Mouse (Mus musculus): ENCODE results near the gene Stim1. TPM values are rescaled to one million over a fixed set of nuclear protein-coding genes. Genes with fewer than 3 reads are reported as not detected.

Stim1 gene
- polyA plus RNA-seq, 1 experiment from 2014 or later, result 23.3 TPM

DNA sequence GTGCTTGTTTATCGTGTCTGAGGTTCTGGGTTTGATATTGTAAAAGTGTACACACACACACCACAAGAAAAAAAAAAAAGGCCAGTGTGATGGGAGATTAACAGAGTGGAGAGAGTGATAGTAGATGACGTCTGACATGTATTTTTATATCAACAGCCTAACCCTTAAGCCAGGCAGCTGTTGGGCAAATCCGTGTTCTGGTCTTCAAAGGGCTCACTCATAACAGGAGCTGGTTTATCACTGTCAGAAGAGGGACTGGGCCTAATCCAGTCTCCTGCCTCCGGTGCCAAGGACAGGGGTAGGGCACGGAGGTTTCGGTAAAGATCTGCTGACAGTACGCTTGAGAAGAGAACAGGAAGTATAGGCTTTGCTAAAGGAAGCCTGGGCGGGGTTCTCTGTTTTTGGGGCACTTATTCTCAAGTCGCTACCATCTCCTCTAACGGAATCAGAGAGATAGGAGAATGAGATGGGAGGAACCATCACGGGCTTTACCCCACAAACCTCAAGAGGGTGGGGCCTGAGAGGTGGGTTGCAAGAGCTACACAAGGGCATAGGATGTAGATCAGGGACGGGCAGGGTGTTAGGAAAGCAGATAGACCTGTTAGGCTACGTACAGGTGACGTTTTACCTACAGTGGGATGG lies 1.1 kb upstream of the Stim1 start:
- H3K9ac ChIP-seq (ENCODE audit: low read depth, low read length), result peak overlapping the region; percentile 46
- H3K4me1 ChIP-seq (replicated peaks; ENCODE audit: control insufficient read depth, insufficient read depth, low read length), result peaks cover 30% of the 10 kb centered on the region
- peak overlapping the region; percentile 68 for H3K27ac ChIP-seq (ENCODE audit: low read depth, low read length)
- 25% methylated on average over 14 of the region's 14 CpGs for WGBS
- peak overlapping the region; percentile 81 for H3K4me3 ChIP-seq (ENCODE audit: low read depth, low read length)
- peak overlapping the region; percentile 96 for H3K4me2 ChIP-seq
- no peaks in the 10 kb centered on the region for H3K36me3 ChIP-seq (ENCODE audit: control insufficient read depth, insufficient read depth, low read length)
- H3K27me3 ChIP-seq (replicated peaks; ENCODE audit: control insufficient read depth, insufficient read depth, low read length), result no peaks in the 10 kb centered on the region
- peak; percentile 32 for ATAC-seq (replicated peaks; ENCODE audit: low FRiP score)
- DNase-seq (ENCODE audit: low spot score), result peak; percentile 55
- H3K9me3 ChIP-seq (ENCODE audit: control insufficient read depth, low read length), result no peaks in the 10 kb centered on the region

DNA sequence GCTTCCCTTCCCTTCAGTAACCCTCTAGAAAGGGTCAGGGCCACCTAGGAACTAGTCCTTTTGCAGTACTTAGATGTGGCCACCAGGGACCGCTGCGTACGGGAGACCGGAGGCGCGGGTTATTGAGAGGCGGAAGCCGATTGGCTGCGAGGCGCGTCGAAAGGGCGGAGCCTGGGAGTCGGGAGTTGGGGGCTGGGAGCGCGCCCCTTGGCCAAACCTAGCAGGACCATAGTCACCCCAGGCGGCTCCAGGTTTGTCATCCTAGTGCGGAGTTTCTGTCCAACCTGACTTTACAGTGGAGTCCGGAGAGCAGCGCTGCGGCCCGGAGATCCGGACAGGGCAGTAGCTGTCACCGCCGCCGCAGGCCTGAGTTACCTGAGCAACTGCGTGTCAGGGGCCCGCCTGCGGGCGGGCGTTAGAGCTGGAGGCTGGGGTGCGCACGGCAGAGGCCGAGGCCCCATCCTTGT lies 460 bp upstream of the Stim1 start:
- Histone ChIP-seq H3K4me2 (peak overlapping the region; percentile 96), H3K9ac (ENCODE audit: low read depth, low read length) (peak overlapping the region; percentile 86), H3K4me1 (replicated peaks; ENCODE audit: control insufficient read depth, insufficient read depth, low read length) (peaks cover 32% of the 10 kb centered on the region), H3K4me3 (ENCODE audit: low read depth, low read length) (peak overlapping the region; percentile 81), H3K27ac (ENCODE audit: low read depth, low read length) (peak overlapping the region; percentile 68), H3K36me3 (ENCODE audit: control insufficient read depth, insufficient read depth, low read length) (no peaks in the 10 kb centered on the region), H3K9me3 (ENCODE audit: control insufficient read depth, low read length) (no peaks in the 10 kb centered on the region), H3K27me3 (replicated peaks; ENCODE audit: control insufficient read depth, insufficient read depth, low read length) (no peaks in the 10 kb centered on the region)
- WGBS, result under 1% methylated on average over 34 of the region's 34 CpGs
- ATAC-seq (replicated peaks; ENCODE audit: low FRiP score) (peak; percentile 84), DNase-seq (ENCODE audit: low spot score) (peak; percentile 93)

DNA sequence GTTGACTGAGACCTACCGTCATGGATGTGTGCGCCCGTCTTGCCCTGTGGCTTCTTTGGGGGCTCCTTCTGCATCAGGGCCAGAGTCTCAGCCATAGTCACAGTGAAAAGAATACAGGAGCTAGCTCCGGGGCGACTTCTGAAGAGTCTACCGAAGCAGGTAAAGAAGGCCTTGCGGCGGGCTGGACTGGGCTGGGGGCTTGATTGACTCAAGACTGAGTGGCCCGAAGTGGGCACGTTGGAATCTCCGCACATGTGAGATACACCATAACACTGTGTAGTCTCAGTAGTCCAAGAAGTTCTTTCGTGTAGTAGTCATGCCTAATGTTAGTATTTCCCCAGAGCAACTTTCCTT lies 766 bp downstream of the Stim1 start:
- ATAC-seq (replicated peaks; ENCODE audit: low FRiP score) (no peak), DNase-seq (ENCODE audit: low spot score) (no peak)
- 6% methylated on average over 12 of the region's 12 CpGs for WGBS
- Histone ChIP-seq H3K4me2 (peak overlapping the region; percentile 96), H3K4me3 (ENCODE audit: low read depth, low read length) (peak overlapping the region; percentile 81), H3K9me3 (ENCODE audit: control insufficient read depth, low read length) (no peaks in the 10 kb centered on the region), H3K27ac (ENCODE audit: low read depth, low read length) (peak overlapping the region; percentile 68), H3K9ac (ENCODE audit: low read depth, low read length) (peak overlapping the region; percentile 86), H3K27me3 (replicated peaks; ENCODE audit: control insufficient read depth, insufficient read depth, low read length) (no peaks in the 10 kb centered on the region), H3K4me1 (replicated peaks; ENCODE audit: control insufficient read depth, insufficient read depth, low read length) (peaks cover 36% of the 10 kb centered on the region), H3K36me3 (ENCODE audit: control insufficient read depth, insufficient read depth, low read length) (no peaks in the 10 kb centered on the region)

DNA sequence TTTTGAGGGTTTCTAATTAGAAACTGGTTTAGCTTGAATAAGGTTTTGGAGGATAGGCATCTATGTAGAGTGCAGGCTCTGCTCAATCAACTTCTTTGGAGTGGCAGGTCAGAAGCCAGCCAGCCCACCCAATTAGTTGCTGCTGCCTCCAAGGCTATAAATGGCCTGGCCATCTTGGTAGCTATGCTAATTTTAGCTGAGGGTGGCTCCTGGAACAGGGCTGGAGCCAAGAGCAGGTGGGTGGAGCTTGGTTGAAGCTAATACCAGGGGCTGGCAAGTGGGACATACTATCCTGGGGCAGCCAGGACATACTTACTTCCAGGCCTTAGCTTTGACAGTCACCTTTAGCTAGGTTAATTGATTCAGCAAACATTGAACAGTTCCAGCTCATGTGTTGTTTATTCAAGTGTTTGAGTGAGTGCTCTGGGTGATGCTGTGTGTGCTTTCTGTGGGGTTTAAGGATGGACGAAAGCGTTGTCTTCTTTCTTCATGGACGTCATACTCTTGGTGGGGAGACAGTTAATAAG lies 4.9 kb downstream of the Stim1 start:
- Histone ChIP-seq H3K36me3 (ENCODE audit: control insufficient read depth, insufficient read depth, low read length) (no peaks in the 10 kb centered on the region), H3K4me1 (replicated peaks; ENCODE audit: control insufficient read depth, insufficient read depth, low read length) (peaks cover 25% of the 10 kb centered on the region), H3K4me2 (no peak overlapping the region), H3K27me3 (replicated peaks; ENCODE audit: control insufficient read depth, insufficient read depth, low read length) (no peaks in the 10 kb centered on the region), H3K9ac (ENCODE audit: low read depth, low read length) (no peak overlapping the region), H3K27ac (ENCODE audit: low read depth, low read length) (no peak overlapping the region), H3K4me3 (ENCODE audit: low read depth, low read length) (no peak overlapping the region), H3K9me3 (ENCODE audit: control insufficient read depth, low read length) (no peaks in the 10 kb centered on the region)
- ATAC-seq (replicated peaks; ENCODE audit: low FRiP score), result no peak
- no peak for DNase-seq (ENCODE audit: low spot score)
- WGBS, result 72% methylated on average over 3 of the region's 3 CpGs

DNA sequence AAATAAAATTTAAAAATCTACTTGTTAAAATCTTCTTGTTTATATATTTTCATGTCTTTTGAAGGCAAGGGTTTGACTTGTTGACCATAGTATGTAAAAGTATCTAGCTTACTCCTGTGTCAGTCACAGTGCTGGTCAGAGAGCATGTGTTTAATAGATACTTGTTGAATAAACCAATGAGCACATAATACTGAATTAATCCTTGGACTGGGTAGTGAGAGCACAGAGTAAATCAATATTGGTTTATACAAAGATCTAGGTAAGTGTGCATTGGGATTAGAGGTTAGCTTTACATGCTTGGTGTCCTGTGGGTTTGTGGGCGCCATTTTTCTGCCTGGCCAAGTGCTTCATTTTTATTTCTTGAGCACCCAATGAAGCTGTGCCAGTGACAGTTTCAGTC lies 13.8 kb downstream of the Stim1 start:
- Histone ChIP-seq H3K27me3 (replicated peaks; ENCODE audit: control insufficient read depth, insufficient read depth, low read length) (no peaks in the 10 kb centered on the region), H3K4me1 (replicated peaks; ENCODE audit: control insufficient read depth, insufficient read depth, low read length) (no peaks in the 10 kb centered on the region), H3K4me2 (no peak overlapping the region), H3K9me3 (ENCODE audit: control insufficient read depth, low read length) (no peaks in the 10 kb centered on the region), H3K27ac (ENCODE audit: low read depth, low read length) (no peak overlapping the region), H3K9ac (ENCODE audit: low read depth, low read length) (no peak overlapping the region), H3K4me3 (ENCODE audit: low read depth, low read length) (no peak overlapping the region), H3K36me3 (ENCODE audit: control insufficient read depth, insufficient read depth, low read length) (no peaks in the 10 kb centered on the region)
- WGBS, result 82% methylated on average over 1 of the region's 1 CpGs
- DNase-seq (ENCODE audit: low spot score) (no peak), ATAC-seq (replicated peaks; ENCODE audit: low FRiP score) (no peak)

DNA sequence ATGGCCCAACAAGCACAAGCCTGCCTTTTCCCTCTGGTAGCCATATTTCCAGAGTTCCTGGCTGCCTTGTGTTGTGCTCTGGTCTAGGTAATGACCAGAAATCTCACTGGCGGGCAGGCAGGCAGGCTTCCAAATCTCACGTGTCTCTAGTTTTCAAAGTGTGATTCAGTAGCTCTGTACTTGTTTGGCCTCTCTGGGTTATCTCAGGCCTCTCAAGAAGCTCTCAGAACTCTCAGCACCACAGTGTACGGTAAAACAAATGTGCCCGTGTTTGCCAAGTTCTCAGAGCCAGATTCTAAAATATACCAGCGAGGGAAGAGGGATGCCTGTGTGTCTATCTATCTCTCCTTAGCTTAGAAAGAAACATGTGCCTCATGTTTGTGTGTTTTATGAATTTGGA lies 14.7 kb downstream of the Stim1 start:
- H3K9me3 ChIP-seq (ENCODE audit: control insufficient read depth, low read length), result no peaks in the 10 kb centered on the region
- H3K4me3 ChIP-seq (ENCODE audit: low read depth, low read length), result no peak overlapping the region
- H3K27me3 ChIP-seq (replicated peaks; ENCODE audit: control insufficient read depth, insufficient read depth, low read length), result no peaks in the 10 kb centered on the region
- DNase-seq (ENCODE audit: low spot score) (no peak), ATAC-seq (replicated peaks; ENCODE audit: low FRiP score) (no peak)
- no peaks in the 10 kb centered on the region for H3K36me3 ChIP-seq (ENCODE audit: control insufficient read depth, insufficient read depth, low read length)
- WGBS, result 62% methylated on average over 5 of the region's 5 CpGs
- no peak overlapping the region for H3K4me2 ChIP-seq
- no peak overlapping the region for H3K27ac ChIP-seq (ENCODE audit: low read depth, low read length)
- no peak overlapping the region for H3K9ac ChIP-seq (ENCODE audit: low read depth, low read length)
- no peaks in the 10 kb centered on the region for H3K4me1 ChIP-seq (replicated peaks; ENCODE audit: control insufficient read depth, insufficient read depth, low read length)

DNA sequence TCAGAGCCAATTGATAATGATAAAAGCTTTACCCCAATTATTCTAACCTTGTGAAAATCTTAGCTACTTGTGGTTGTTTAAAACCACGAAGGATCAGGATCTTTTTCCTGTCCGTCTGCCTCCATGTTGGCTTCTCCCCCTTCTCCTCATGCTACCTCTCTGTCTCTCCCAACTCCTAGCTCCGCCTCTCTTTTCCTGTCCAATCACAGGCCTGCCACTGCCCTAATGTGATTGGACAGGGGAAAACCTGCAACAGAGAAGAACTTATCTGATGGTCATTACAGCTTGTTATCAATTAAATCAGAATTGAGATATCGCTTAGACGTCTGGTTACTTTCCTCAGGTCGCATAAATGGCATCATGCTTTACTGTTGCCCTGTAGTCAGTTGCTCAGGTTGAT lies 21.9 kb downstream of the Stim1 start:
- Histone ChIP-seq H3K27me3 (replicated peaks; ENCODE audit: control insufficient read depth, insufficient read depth, low read length) (no peaks in the 10 kb centered on the region), H3K4me3 (ENCODE audit: low read depth, low read length) (no peak overlapping the region), H3K9ac (ENCODE audit: low read depth, low read length) (no peak overlapping the region), H3K4me2 (no peak overlapping the region), H3K36me3 (ENCODE audit: control insufficient read depth, insufficient read depth, low read length) (no peaks in the 10 kb centered on the region), H3K4me1 (replicated peaks; ENCODE audit: control insufficient read depth, insufficient read depth, low read length) (peaks cover 6% of the 10 kb centered on the region), H3K27ac (ENCODE audit: low read depth, low read length) (no peak overlapping the region), H3K9me3 (ENCODE audit: control insufficient read depth, low read length) (no peaks in the 10 kb centered on the region)
- WGBS, result 84% methylated on average over 6 of the region's 6 CpGs
- ATAC-seq (replicated peaks; ENCODE audit: low FRiP score) (no peak), DNase-seq (ENCODE audit: low spot score) (no peak)

DNA sequence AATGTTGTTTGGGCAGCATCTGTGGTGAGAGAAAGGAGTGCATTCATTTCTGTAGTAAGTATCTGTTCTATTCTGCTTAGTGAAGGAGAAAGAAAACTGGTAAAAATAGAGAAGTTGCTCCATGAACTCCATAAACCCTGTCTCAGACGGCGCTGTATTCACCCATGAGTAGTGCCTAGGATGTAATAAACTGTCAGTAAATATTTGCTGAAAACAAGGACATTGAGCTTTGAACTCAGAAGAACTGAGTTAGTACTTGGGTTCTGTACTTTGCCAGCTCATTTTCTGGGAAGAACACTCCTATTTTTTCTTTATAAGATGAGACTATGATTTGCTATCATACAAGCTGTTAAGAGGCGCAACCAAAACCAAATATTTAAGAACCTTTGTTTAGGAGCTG lies 24.6 kb downstream of the Stim1 start:
- ATAC-seq (replicated peaks; ENCODE audit: low FRiP score) (no peak), DNase-seq (ENCODE audit: low spot score) (no peak)
- WGBS, result 84% methylated on average over 3 of the region's 3 CpGs
- Histone ChIP-seq H3K4me2 (no peak overlapping the region), H3K27me3 (replicated peaks; ENCODE audit: control insufficient read depth, insufficient read depth, low read length) (no peaks in the 10 kb centered on the region), H3K4me1 (replicated peaks; ENCODE audit: control insufficient read depth, insufficient read depth, low read length) (peaks cover 6% of the 10 kb centered on the region), H3K9ac (ENCODE audit: low read depth, low read length) (no peak overlapping the region), H3K9me3 (ENCODE audit: control insufficient read depth, low read length) (no peaks in the 10 kb centered on the region), H3K4me3 (ENCODE audit: low read depth, low read length) (no peak overlapping the region), H3K36me3 (ENCODE audit: control insufficient read depth, insufficient read depth, low read length) (no peaks in the 10 kb centered on the region), H3K27ac (ENCODE audit: low read depth, low read length) (no peak overlapping the region)

DNA sequence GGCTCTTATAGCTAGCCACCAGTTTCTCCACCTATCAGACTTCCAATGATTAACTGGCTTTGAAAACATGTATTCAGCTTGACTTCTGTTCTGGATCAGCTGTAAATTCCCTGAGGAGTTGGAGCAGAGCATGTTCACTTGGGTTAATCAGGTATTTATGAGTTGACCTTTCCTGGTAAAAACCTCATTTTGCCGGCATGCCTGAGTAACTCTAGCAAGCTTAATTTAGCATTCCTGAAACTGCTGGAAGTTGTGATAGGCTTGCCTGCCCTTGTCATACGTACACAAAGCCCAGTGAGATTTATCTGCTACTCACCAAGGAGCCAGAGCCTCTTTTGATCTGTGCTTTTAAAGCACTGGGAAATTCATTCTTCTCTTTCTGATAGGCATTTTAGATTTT lies 25.6 kb downstream of the Stim1 start:
- H3K4me1 ChIP-seq (replicated peaks; ENCODE audit: control insufficient read depth, insufficient read depth, low read length), result peaks cover 6% of the 10 kb centered on the region
- no peak for ATAC-seq (replicated peaks; ENCODE audit: low FRiP score)
- no peaks in the 10 kb centered on the region for H3K36me3 ChIP-seq (ENCODE audit: control insufficient read depth, insufficient read depth, low read length)
- WGBS, result 25% methylated on average over 2 of the region's 2 CpGs
- H3K4me3 ChIP-seq (ENCODE audit: low read depth, low read length), result no peak overlapping the region
- no peak overlapping the region for H3K27ac ChIP-seq (ENCODE audit: low read depth, low read length)
- H3K4me2 ChIP-seq, result no peak overlapping the region
- H3K27me3 ChIP-seq (replicated peaks; ENCODE audit: control insufficient read depth, insufficient read depth, low read length), result no peaks in the 10 kb centered on the region
- no peak overlapping the region for H3K9ac ChIP-seq (ENCODE audit: low read depth, low read length)
- no peak for DNase-seq (ENCODE audit: low spot score)
- no peaks in the 10 kb centered on the region for H3K9me3 ChIP-seq (ENCODE audit: control insufficient read depth, low read length)

All from liver, embryonic 11.5 days (tissue).